Mouse (Mus musculus): ENCODE data around the gene Cdc42ep3. TPM values are rescaled to one million over a fixed set of nuclear protein-coding genes. Genes with fewer than 3 reads are reported as not detected.

Gene Cdc42ep3
- polyA plus RNA-seq, 1 experiment from 2014 or later = 47.4 TPM

GRCm38 (mm10) chr17:79341946-79342470, 12.9 kb downstream of the Cdc42ep3 start:
- WGBS = 78% methylated on average over 7 of the region's 7 CpGs
- ATAC-seq (ENCODE audit: low FRiP score, low read depth) = no peak

GRCm38 (mm10) chr17:79337494-79337893, 17.4 kb downstream of the Cdc42ep3 start:
- no peak overlapping the region for H3K4me3 ChIP-seq
- ATAC-seq (ENCODE audit: low FRiP score, low read depth) = no peak
- H3K9me3 ChIP-seq = no peaks in the 10 kb centered on the region
- H3K4me1 ChIP-seq (replicated peaks) = no peaks in the 10 kb centered on the region
- no peak overlapping the region for H3K27ac ChIP-seq (replicated peaks)
- peaks cover 22% of the 10 kb centered on the region for H3K36me3 ChIP-seq
- H3K4me2 ChIP-seq = no peak overlapping the region
- WGBS = 77% methylated on average over 3 of the region's 3 CpGs
- H3K27me3 ChIP-seq = no peaks in the 10 kb centered on the region
- H3K9ac ChIP-seq = no peak overlapping the region

More at GRCm38 (mm10) chr17:79341946-79342470, 12.9 kb downstream of the Cdc42ep3 start:
- Histone ChIP-seq H3K36me3 (0 out of 2 replicates have a peak, but pooled peaks cover 3% of the 10 kb centered on the region), H3K9me3 (no peaks in the 10 kb centered on the region), H3K27me3 (no peaks in the 10 kb centered on the region), H3K27ac (replicated peaks) (no peak overlapping the region), H3K4me1 (replicated peaks) (peaks cover 7% of the 10 kb centered on the region; the same call in 1 of the 2 replicates), H3K4me3 (no peak overlapping the region), H3K4me2 (no peak overlapping the region), H3K9ac (no peak overlapping the region)

- WGBS = 90% methylated on average over 11 of the region's 11 CpGs
- H3K4me3 ChIP-seq = no peak overlapping the region
- no peak overlapping the region for H3K27ac ChIP-seq (replicated peaks)
- H3K9ac ChIP-seq = no peak overlapping the region
- no peak for ATAC-seq (ENCODE audit: low FRiP score, low read depth)
- no peaks in the 10 kb centered on the region for H3K9me3 ChIP-seq
- peaks cover 27% of the 10 kb centered on the region for H3K36me3 ChIP-seq
- no peak overlapping the region for H3K4me2 ChIP-seq
- no peaks in the 10 kb centered on the region for H3K4me1 ChIP-seq (replicated peaks)
- no peaks in the 10 kb centered on the region for H3K27me3 ChIP-seq
Observed at GRCm38 (mm10) chr17:79334701-79335100, 20.2 kb downstream of the Cdc42ep3 start.

GRCm38 (mm10) chr17:79333650-79334049, 21.2 kb downstream of the Cdc42ep3 start:
- H3K4me2 ChIP-seq = no peak overlapping the region

GRCm38 (mm10) chr17:79332864-79333263, 22.0 kb downstream of the Cdc42ep3 start:
- H3K4me2 ChIP-seq = no peak overlapping the region
- H3K9ac ChIP-seq = no peak overlapping the region
- no peak for ATAC-seq (ENCODE audit: low FRiP score, low read depth)
- H3K27me3 ChIP-seq = no peaks in the 10 kb centered on the region
- H3K36me3 ChIP-seq = peaks cover 27% of the 10 kb centered on the region
- no peak overlapping the region for H3K4me3 ChIP-seq
- whole genome bisulfite sequencing = 91% methylated on average over 3 of the region's 3 CpGs
- H3K9me3 ChIP-seq = no peaks in the 10 kb centered on the region
- H3K4me1 ChIP-seq (replicated peaks) = no peaks in the 10 kb centered on the region
- no peak overlapping the region for H3K27ac ChIP-seq (replicated peaks)

More at GRCm38 (mm10) chr17:79333650-79334049, 21.2 kb downstream of the Cdc42ep3 start:
- Histone ChIP-seq H3K27me3 (no peaks in the 10 kb centered on the region), H3K4me3 (no peak overlapping the region), H3K9ac (no peak overlapping the region), H3K27ac (replicated peaks) (no peak overlapping the region), H3K4me1 (replicated peaks) (no peaks in the 10 kb centered on the region), H3K36me3 (peaks cover 27% of the 10 kb centered on the region), H3K9me3 (no peaks in the 10 kb centered on the region)
- no peak for ATAC-seq (ENCODE audit: low FRiP score, low read depth)
- 92% methylated on average over 9 of the region's 9 CpGs for WGBS

- WGBS = 97% methylated on average over 2 of the region's 2 CpGs
- peaks cover 23% of the 10 kb centered on the region for H3K36me3 ChIP-seq
- H3K4me2 ChIP-seq = no peak overlapping the region
- H3K4me3 ChIP-seq = no peak overlapping the region
- H3K9ac ChIP-seq = no peak overlapping the region
- no peak overlapping the region for H3K27ac ChIP-seq (replicated peaks)
- peaks cover 12% of the 10 kb centered on the region for H3K4me1 ChIP-seq (replicated peaks)
- no peaks in the 10 kb centered on the region for H3K27me3 ChIP-seq
- H3K9me3 ChIP-seq = no peaks in the 10 kb centered on the region
- no peak for ATAC-seq (ENCODE audit: low FRiP score, low read depth)
Observed at GRCm38 (mm10) chr17:79330397-79330796, 24.5 kb downstream of the Cdc42ep3 start.

GRCm38 (mm10) chr17:79326868-79327376, 28.0 kb downstream of the Cdc42ep3 start:
- no peaks in the 10 kb centered on the region for H3K9me3 ChIP-seq
- WGBS = 48% methylated on average over 4 of the region's 4 CpGs
- peaks cover 3% of the 10 kb centered on the region; the same call in 1 of the 2 replicates for H3K36me3 ChIP-seq
- H3K27me3 ChIP-seq = no peaks in the 10 kb centered on the region
- no peak overlapping the region for H3K4me2 ChIP-seq
- no peak overlapping the region for H3K27ac ChIP-seq (replicated peaks)
- H3K9ac ChIP-seq = no peak overlapping the region
- peak; percentile 85 for ATAC-seq (ENCODE audit: low FRiP score, low read depth)
- H3K4me1 ChIP-seq (replicated peaks) = peaks cover 12% of the 10 kb centered on the region
- H3K4me3 ChIP-seq = no peak overlapping the region

- Histone ChIP-seq H3K9ac (no peak overlapping the region), H3K27me3 (no peaks in the 10 kb centered on the region), H3K27ac (replicated peaks) (no peak overlapping the region), H3K36me3 (no peaks in the 10 kb centered on the region), H3K4me2 (no peak overlapping the region), H3K4me3 (no peak overlapping the region), H3K9me3 (no peaks in the 10 kb centered on the region), H3K4me1 (replicated peaks) (no peaks in the 10 kb centered on the region)
- 62% methylated on average over 12 of the region's 12 CpGs for WGBS
- no peak for ATAC-seq (ENCODE audit: low FRiP score, low read depth)
Observed at GRCm38 (mm10) chr17:79317085-79317751, 37.7 kb downstream of the Cdc42ep3 start.

- no peaks in the 10 kb centered on the region for H3K9me3 ChIP-seq
- no peak overlapping the region for H3K4me3 ChIP-seq
- H3K4me1 ChIP-seq (replicated peaks) = no peaks in the 10 kb centered on the region
- no peak for ATAC-seq (ENCODE audit: low FRiP score, low read depth)
- H3K4me2 ChIP-seq = no peak overlapping the region
- 69% methylated on average over 4 of the region's 4 CpGs for WGBS
- no peak overlapping the region for H3K27ac ChIP-seq (replicated peaks)
- H3K36me3 ChIP-seq = no peaks in the 10 kb centered on the region
- no peaks in the 10 kb centered on the region for H3K27me3 ChIP-seq
- no peak overlapping the region for H3K9ac ChIP-seq
Observed at GRCm38 (mm10) chr17:79315415-79316094, 39.3 kb downstream of the Cdc42ep3 start.

GRCm38 (mm10) chr17:79310465-79310864, 44.4 kb downstream of the Cdc42ep3 start:
- ATAC-seq (ENCODE audit: low FRiP score, low read depth) = no peak
- H3K4me1 ChIP-seq (replicated peaks) = no peaks in the 10 kb centered on the region
- no peaks in the 10 kb centered on the region for H3K27me3 ChIP-seq
- no peaks in the 10 kb centered on the region for H3K36me3 ChIP-seq
- no peak overlapping the region for H3K27ac ChIP-seq (replicated peaks)
- H3K9me3 ChIP-seq = no peaks in the 10 kb centered on the region
- H3K4me3 ChIP-seq = no peak overlapping the region
- no peak overlapping the region for H3K4me2 ChIP-seq
- 95% methylated on average over 1 of the region's 1 CpGs for WGBS
- no peak overlapping the region for H3K9ac ChIP-seq

- Histone ChIP-seq H3K36me3 (no peaks in the 10 kb centered on the region), H3K9me3 (no peaks in the 10 kb centered on the region), H3K4me1 (replicated peaks) (no peaks in the 10 kb centered on the region), H3K9ac (no peak overlapping the region), H3K27ac (replicated peaks) (no peak overlapping the region), H3K4me2 (no peak overlapping the region), H3K27me3 (no peaks in the 10 kb centered on the region), H3K4me3 (no peak overlapping the region)
- no peak for ATAC-seq (ENCODE audit: low FRiP score, low read depth)
- 89% methylated on average over 1 of the region's 1 CpGs for WGBS
Observed at GRCm38 (mm10) chr17:79309506-79309905, 45.4 kb downstream of the Cdc42ep3 start.

- H3K27me3 ChIP-seq = no peaks in the 10 kb centered on the region
- no peak overlapping the region for H3K4me3 ChIP-seq
- H3K36me3 ChIP-seq = no peaks in the 10 kb centered on the region
- no peak overlapping the region for H3K27ac ChIP-seq (replicated peaks)
- no peak overlapping the region for H3K9ac ChIP-seq
- no peak overlapping the region for H3K4me2 ChIP-seq
- 66% methylated on average over 7 of the region's 7 CpGs for WGBS
- H3K4me1 ChIP-seq (replicated peaks) = no peaks in the 10 kb centered on the region
- H3K9me3 ChIP-seq = no peaks in the 10 kb centered on the region
- 0 out of 2 replicates have a peak, but pooled peaks have one; percentile 56 for ATAC-seq (ENCODE audit: low FRiP score, low read depth)
Observed at GRCm38 (mm10) chr17:79305644-79306043, 49.2 kb downstream of the Cdc42ep3 start.

All from hindbrain, embryonic 15.5 days (tissue).